Mouse (Mus musculus): ENCODE results near the gene Fam78a.

DNA sequence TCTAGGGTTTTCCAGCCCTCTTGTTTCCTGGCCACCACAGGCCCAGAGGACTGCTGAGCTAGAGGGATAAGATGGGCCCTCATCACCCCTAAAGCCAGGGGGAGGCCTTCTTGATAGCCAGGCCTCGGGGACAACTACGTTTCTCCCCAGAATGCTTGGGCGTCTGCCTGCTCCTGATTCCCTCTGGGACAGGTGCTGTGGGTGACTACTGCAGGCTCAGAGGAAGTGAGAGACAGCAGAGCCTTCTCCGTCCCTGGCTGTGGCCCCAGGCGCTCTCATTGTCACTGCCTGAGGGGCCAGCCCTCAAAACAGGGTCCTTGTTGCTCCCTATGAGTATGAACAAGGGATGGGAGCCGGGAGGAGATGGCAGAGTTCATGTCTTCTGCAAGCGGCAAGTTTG, 21.3 kb upstream of the Fam78a start:
- TF ChIP-seq POLR2A (IDR thresholded peaks at IDR 0.05; ENCODE audit: low read depth, low read length) (no peak), CTCF (IDR thresholded peaks at IDR 0.05; ENCODE audit: extremely low read depth, insufficient read depth, insufficient read length, insufficient replicate concordance) (no peak)

Data from spleen, adult 2 months (tissue).